Mouse (Mus musculus) natural killer cell, adult 2 months (primary cell): Measurements from ENCODE around the gene Cops7a.

Source experiments
- DNase-seq, 2 experiments: peaks; one replicate each; pipeline ENCODE4 v3.0.0; 2022; ENCODE audit warnings: low spot score in 2 of 2

Cops7a gene

GRCm38 (mm10) chr6:124959960-124960359 lies 5.4 kb downstream of the Cops7a start:
- no peak for DNase-seq

GRCm38 (mm10) chr6:124958127-124958526 lies 7.2 kb downstream of the Cops7a start:
- no peak for DNase-seq

GRCm38 (mm10) chr6:124955212-124955611 lies 10.1 kb downstream of the Cops7a start:
- DNase-seq, result no peak

GRCm38 (mm10) chr6:124953991-124954715 lies 11.2 kb downstream of the Cops7a start:
- DNase-seq, result no peak

GRCm38 (mm10) chr6:124943526-124943925 lies 21.8 kb downstream of the Cops7a start:
- DNase-seq, result no peak

- DNase-seq, result no peak
Measured at GRCm38 (mm10) chr6:124941679-124942078, 23.7 kb downstream of the Cops7a start.

GRCm38 (mm10) chr6:124938554-124938953 lies 26.8 kb downstream of the Cops7a start:
- no peak for DNase-seq

GRCm38 (mm10) chr6:124937493-124937892 lies 27.8 kb downstream of the Cops7a start:
- DNase-seq, result no peak

- DNase-seq, result no peak
Measured at GRCm38 (mm10) chr6:124936681-124937080, 28.7 kb downstream of the Cops7a start.

GRCm38 (mm10) chr6:124934670-124935069 lies 30.7 kb downstream of the Cops7a start:
- DNase-seq, result no peak

- DNase-seq, result no peak
Measured at GRCm38 (mm10) chr6:124933127-124933526, 32.2 kb downstream of the Cops7a start.

GRCm38 (mm10) chr6:124932314-124932695 lies 33.0 kb downstream of the Cops7a start:
- DNase-seq, result no peak

- no peak for DNase-seq
Measured at GRCm38 (mm10) chr6:124931525-124932313, 33.6 kb downstream of the Cops7a start.

GRCm38 (mm10) chr6:124930754-124931524 lies 34.4 kb downstream of the Cops7a start, which contains the start of gene Mlf2:
Gene Mlf2, plus strand, starts transcription at chr6:124931386.
- peak; percentile 96 to 97 for DNase-seq

- no peak for DNase-seq
Measured at GRCm38 (mm10) chr6:124930231-124930630, 35.1 kb downstream of the Cops7a start.

GRCm38 (mm10) chr6:124925941-124926340 lies 39.4 kb downstream of the Cops7a start:
- no peak for DNase-seq

GRCm38 (mm10) chr6:124925173-124925793 lies 40.1 kb downstream of the Cops7a start:
- no peak for DNase-seq

- DNase-seq, result no peak
Measured at GRCm38 (mm10) chr6:124921539-124921938, 43.8 kb downstream of the Cops7a start.

- no peak for DNase-seq
Measured at GRCm38 (mm10) chr6:124920318-124921085, 44.8 kb downstream of the Cops7a start.

- peak; percentile 72 to 77 for DNase-seq
Measured at GRCm38 (mm10) chr6:124919695-124920317, 45.5 kb downstream of the Cops7a start, which contains the start of gene Ptms. Gene Ptms, minus strand, starts transcription at chr6:124920103.
